In genomic region chr10:84392027-84392722, GRCm38 (mm10) we compare ENCODE assay signal across 8 mouse cellular contexts. TPM values are rescaled to one million over a fixed set of nuclear protein-coding genes. Genes with fewer than 3 reads are reported as not detected.
DNase-seq lines count a peak whose midpoint lies in the region; ATAC-seq and TF ChIP-seq lines count a peak whose summit lies in the region.

No protein-coding gene starts in this region.

- 37% methylated on average over 14 of the region's 14 CpGs for WGBS in kidney, embryonic 15.5 days
- WGBS in forebrain, postnatal 0 days, result 19% methylated on average over 14 of the region's 14 CpGs

- no peak for ATAC-seq in kidney, embryonic 15.5 days (replicated peaks; ENCODE audit: low FRiP score)
- peak; percentile 30; the same call in 1 of the 2 replicates for ATAC-seq in forebrain, postnatal 0 days
- no peak for ATAC-seq in cerebellum, adult (ENCODE audit: insufficient number of reproducible peaks, low FRiP score, low TSS enrichment)

- TF ChIP-seq CTCF in forebrain, postnatal 0 days (IDR thresholded peaks at IDR 0.05; ENCODE audit: low read depth), result peak; percentile 55

- no peak for DNase-seq in kidney, adult 8-10 months
- peak; percentile 69 for DNase-seq in R1 (ENCODE audit: low read depth, low spot score)
- DNase-seq in forebrain, postnatal 0 days, result peak; percentile 67
- peak; percentile 35 for DNase-seq in lung, postnatal 14 days
- DNase-seq in thymus, postnatal 14 days, result peak; percentile 50
- DNase-seq in gastrocnemius, postnatal 10 days, result no peak

- peaks cover 11% of the 10 kb centered on the region for H3K36me3 ChIP-seq in kidney, embryonic 15.5 days
- H3K36me3 ChIP-seq in forebrain, postnatal 0 days (ENCODE audit: insufficient read depth), result peaks cover 5% of the 10 kb centered on the region; the same call in 1 of the 2 replicates

- H3K27ac ChIP-seq in kidney, embryonic 15.5 days, result peak overlapping the region; percentile 38
- peak overlapping the region; percentile 1 for H3K27ac ChIP-seq in forebrain, postnatal 0 days (ENCODE audit: low read depth, low read length)

- H3K27me3 ChIP-seq in kidney, embryonic 15.5 days, result no peaks in the 10 kb centered on the region
- H3K27me3 ChIP-seq in forebrain, postnatal 0 days (ENCODE audit: insufficient read depth, low read length), result no peaks in the 10 kb centered on the region

- no peak overlapping the region; the same call in 1 of the 2 replicates for H3K4me2 ChIP-seq in kidney, embryonic 15.5 days
- peak overlapping the region; percentile 11; the same call in 1 of the 2 replicates for H3K4me2 ChIP-seq in forebrain, postnatal 0 days (ENCODE audit: low read depth)

- H3K9me3 ChIP-seq in kidney, embryonic 15.5 days (replicated peaks), result no peaks in the 10 kb centered on the region
- no peaks in the 10 kb centered on the region for H3K9me3 ChIP-seq in forebrain, postnatal 0 days (ENCODE audit: low read length)

- no peak overlapping the region for H3K4me3 ChIP-seq in kidney, embryonic 15.5 days (replicated peaks)
- no peak overlapping the region for H3K4me3 ChIP-seq in forebrain, postnatal 0 days (ENCODE audit: low read depth, low read length)

- H3K9ac ChIP-seq in kidney, embryonic 15.5 days, result no peak overlapping the region
- H3K9ac ChIP-seq in forebrain, postnatal 0 days, result no peak overlapping the region

- H3K4me1 ChIP-seq in kidney, embryonic 15.5 days, result peaks cover 60% of the 10 kb centered on the region
- H3K4me1 ChIP-seq in forebrain, postnatal 0 days (ENCODE audit: insufficient read depth), result peaks cover 40% of the 10 kb centered on the region

RNA-seq across cellular contexts. Expression of gene Nuak1, which starts 48.2 kb away (rescaled TPM):
- polyA plus RNA-seq in kidney, embryonic 15.5 days (2015; fragmentation: Nextera tagmentation; extraction: Ambion mirVana), result 3.0 and 3.2 TPM in 2 replicates
- total RNA-seq in forebrain, postnatal 0 days (2014; rRNA removed), result 25.9 and 28.7 TPM in 2 replicates
- polyA plus RNA-seq in forebrain, postnatal 0 days (2015; fragmentation: Nextera tagmentation; extraction: Ambion mirVana), result 3.7 and 4.0 TPM in 2 replicates
- total RNA-seq in gastrocnemius, postnatal 10 days (2021), result 10 to 100 TPM; 12.5 to 17.6 TPM

Comparison
In these comparisons a context has a peak if more than half of its experiments do, and no peak if none do; other contexts are left out.
1. DNase-seq: peak in R1 (single experiment), forebrain, postnatal 0 days (single experiment), lung, postnatal 14 days (single experiment) and thymus, postnatal 14 days (single experiment); none in kidney, adult 8-10 months (0 of 2) and gastrocnemius, postnatal 10 days (single experiment).